ENCODE assay signal across 9 mouse cellular contexts in the genomic region with DNA sequence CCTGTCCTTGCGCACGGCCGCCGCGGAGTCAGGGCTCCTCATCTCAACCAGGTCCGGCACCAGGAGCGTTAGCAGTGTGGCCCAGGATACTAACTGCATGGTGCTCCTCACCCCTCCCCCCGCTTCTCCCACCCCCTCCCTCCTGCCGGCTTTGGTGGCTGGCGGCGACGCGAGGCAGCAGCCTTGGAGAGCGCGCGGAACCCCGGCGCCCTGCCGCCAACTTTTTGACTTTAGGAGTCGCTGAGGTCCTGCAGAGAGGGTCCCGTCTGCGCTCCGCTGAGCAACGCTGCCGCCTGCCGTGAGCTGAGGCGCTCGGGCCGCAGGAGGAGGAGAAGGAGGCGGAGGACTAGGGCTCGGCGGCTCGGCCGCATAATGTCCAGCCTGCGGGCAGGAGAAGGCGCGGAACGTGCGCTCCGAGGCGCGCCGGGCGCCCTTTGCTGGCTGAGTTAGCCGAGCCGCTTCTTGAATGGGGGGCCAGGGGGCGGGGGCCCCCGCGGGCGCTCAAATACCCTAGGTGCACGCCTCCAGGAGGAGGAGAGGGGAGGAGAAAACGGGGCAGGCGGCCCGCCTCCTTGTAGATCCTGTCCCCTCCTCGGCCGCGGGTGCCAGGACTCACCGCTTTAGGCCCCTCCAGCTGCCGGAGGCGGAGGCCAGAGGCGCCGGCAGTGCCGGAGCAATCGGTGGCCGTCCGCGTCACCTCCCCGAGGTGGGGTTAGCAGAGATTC. TPM values are rescaled to one million over a fixed set of nuclear protein-coding genes. Genes with fewer than 3 reads are reported as not detected.
DNase-seq lines count a peak whose midpoint lies in the region; ATAC-seq and TF ChIP-seq lines count a peak whose summit lies in the region.
"Had no signal": no experiment of that assay in that cellular context is flagged by ENCODE, and none has a peak within 500 bp of the region (broad histone marks: within the 10 kb centered on the region; RNA-seq: fewer than 3 reads in every experiment).

A gene (minus strand): TSS at position 436 of the 725 bp plus-strand sequence.

- peaks cover 7% of the 10 kb centered on the region for H3K9me3 ChIP-seq in megakaryocyte, embryonic 14.5 days
- no peaks in the 10 kb centered on the region for H3K9me3 ChIP-seq in embryonic facial prominence, embryonic 15.5 days (replicated peaks)
- H3K9me3 ChIP-seq in heart, embryonic 13.5 days, result peaks cover 7% of the 10 kb centered on the region
- 0 out of 2 replicates have a peak, but pooled peaks cover 7% of the 10 kb centered on the region for H3K9me3 ChIP-seq in kidney, embryonic 16.5 days (ENCODE audit: low read length)
- H3K9me3 ChIP-seq in liver, embryonic 14.5 days (ENCODE audit: control insufficient read depth, low read length), result no peaks in the 10 kb centered on the region
- H3K9me3 ChIP-seq in neural tube, embryonic 14.5 days (ENCODE audit: control insufficient read depth, low read length), result no peaks in the 10 kb centered on the region

- peak within 1 kb of the TSS; percentile 82 for H3K27ac ChIP-seq in embryonic facial prominence, embryonic 15.5 days (replicated peaks)
- peak within 1 kb of the TSS; percentile 96 for H3K27ac ChIP-seq in heart, embryonic 13.5 days (replicated peaks)
- peak within 1 kb of the TSS; percentile 97 for H3K27ac ChIP-seq in kidney, embryonic 16.5 days (ENCODE audit: low read length)
- no peak within 1 kb of the TSS for H3K27ac ChIP-seq in liver, embryonic 14.5 days
- no peak within 1 kb of the TSS for H3K27ac ChIP-seq in neural tube, embryonic 14.5 days (ENCODE audit: low read depth, low read length)

- no peak for DNase-seq in liver, embryonic 14.5 days (ENCODE audit: low read depth in 3 of 3, low spot score in 3 of 3)
- DNase-seq in urinary bladder, postnatal 14 days (ENCODE audit: low spot score), result peak; percentile 86

- H3K36me3 ChIP-seq in megakaryocyte, embryonic 14.5 days (replicated peaks; ENCODE audit: low read length), result no peaks in the 10 kb centered on the region
- H3K36me3 ChIP-seq in embryonic facial prominence, embryonic 15.5 days, result no peaks in the 10 kb centered on the region
- H3K36me3 ChIP-seq in heart, embryonic 13.5 days, result no peaks in the 10 kb centered on the region
- H3K36me3 ChIP-seq in kidney, embryonic 16.5 days (ENCODE audit: insufficient read depth, low read length), result peaks cover 2% of the 10 kb centered on the region; the same call in 1 of the 2 replicates
- H3K36me3 ChIP-seq in liver, embryonic 14.5 days (replicated peaks; ENCODE audit: control insufficient read depth, insufficient read depth, low read depth), result no peaks in the 10 kb centered on the region
- H3K36me3 ChIP-seq in neural tube, embryonic 14.5 days (ENCODE audit: control insufficient read depth, insufficient read depth, low read length), result no peaks in the 10 kb centered on the region

- TF ChIP-seq CTCF in liver, embryonic 14.5 days (IDR thresholded peaks at IDR 0.05; ENCODE audit: low read depth), result no peak

- H3K27me3 ChIP-seq in megakaryocyte, embryonic 14.5 days (replicated peaks), result peaks cover 54% of the 10 kb centered on the region
- peaks cover 18% of the 10 kb centered on the region; the same call in 1 of the 2 replicates for H3K27me3 ChIP-seq in embryonic facial prominence, embryonic 15.5 days
- H3K27me3 ChIP-seq in heart, embryonic 13.5 days (replicated peaks), result no peaks in the 10 kb centered on the region; the same call in 1 of the 2 replicates
- no peaks in the 10 kb centered on the region for H3K27me3 ChIP-seq in kidney, embryonic 16.5 days (ENCODE audit: insufficient read depth, low read length)
- peaks cover 44% of the 10 kb centered on the region for H3K27me3 ChIP-seq in liver, embryonic 14.5 days (ENCODE audit: control insufficient read depth, insufficient read depth, low read length)
- peaks cover 26% of the 10 kb centered on the region for H3K27me3 ChIP-seq in neural tube, embryonic 14.5 days (ENCODE audit: control insufficient read depth, insufficient read depth, low read length)
- H3K27me3 ChIP-seq: CH12.LX had no signal

- peak within 1 kb of the TSS; percentile 50 for H3K9ac ChIP-seq in embryonic facial prominence, embryonic 15.5 days
- peak within 1 kb of the TSS; percentile 91 for H3K9ac ChIP-seq in heart, embryonic 13.5 days
- peak within 1 kb of the TSS; percentile 79 for H3K9ac ChIP-seq in kidney, embryonic 16.5 days (replicated peaks; ENCODE audit: low read length)
- H3K9ac ChIP-seq in liver, embryonic 14.5 days (replicated peaks), result no peak within 1 kb of the TSS
- H3K9ac ChIP-seq in neural tube, embryonic 14.5 days (replicated peaks; ENCODE audit: low read depth, low read length), result peak within 1 kb of the TSS; percentile 29; the same call in 1 of the 2 replicates

- no peak for ATAC-seq in megakaryocyte, adult 5-6 weeks (ENCODE audit: poor library complexity, severe bottlenecking)
- ATAC-seq in embryonic facial prominence, embryonic 15.5 days (ENCODE audit: insufficient number of reproducible peaks, low FRiP score, low TSS enrichment, low read depth), result peak; percentile 87
- ATAC-seq in heart, embryonic 13.5 days (ENCODE audit: extremely low read depth, insufficient number of reproducible peaks, low FRiP score, low TSS enrichment), result peak; percentile 66
- ATAC-seq in kidney, embryonic 16.5 days (ENCODE audit: low FRiP score, low TSS enrichment), result peak; percentile 91
- ATAC-seq in liver, embryonic 14.5 days (ENCODE audit: insufficient read depth), result peak; percentile 39
- ATAC-seq in neural tube, embryonic 14.5 days (ENCODE audit: low read depth), result peak; percentile 74

- peaks cover 16% of the 10 kb centered on the region; the same call in 1 of the 2 replicates for H3K4me1 ChIP-seq in megakaryocyte, embryonic 14.5 days
- peaks cover 32% of the 10 kb centered on the region for H3K4me1 ChIP-seq in embryonic facial prominence, embryonic 15.5 days
- peaks cover 23% of the 10 kb centered on the region for H3K4me1 ChIP-seq in heart, embryonic 13.5 days
- H3K4me1 ChIP-seq in kidney, embryonic 16.5 days (ENCODE audit: insufficient read depth, low read length), result peaks cover 25% of the 10 kb centered on the region
- no peaks in the 10 kb centered on the region for H3K4me1 ChIP-seq in liver, embryonic 14.5 days (replicated peaks; ENCODE audit: control insufficient read depth in 2 of 2, insufficient read depth in 2 of 2, low read length in 1 of 2)
- H3K4me1 ChIP-seq in neural tube, embryonic 14.5 days (ENCODE audit: control insufficient read depth, insufficient read depth, low read length), result peaks cover 24% of the 10 kb centered on the region

- WGBS in embryonic facial prominence, embryonic 15.5 days, result under 1% methylated on average over 67 of the region's 68 CpGs
- WGBS in heart, embryonic 13.5 days, result under 1% methylated on average over 58 of the region's 68 CpGs
- under 1% methylated on average over 39 of the region's 68 CpGs for WGBS in kidney, embryonic 16.5 days
- 0% methylated on average over 51 of the region's 68 CpGs for WGBS in liver, embryonic 14.5 days (ENCODE audit: insufficient replicate concordance)
- under 1% methylated on average over 60 of the region's 68 CpGs for WGBS in neural tube, embryonic 14.5 days

- TF ChIP-seq EP300 in liver, embryonic 14.5 days (IDR thresholded peaks at IDR 0.05; ENCODE audit: low read depth), result no peak

- H3K4me2 ChIP-seq in embryonic facial prominence, embryonic 15.5 days (replicated peaks), result peak within 1 kb of the TSS; percentile 90
- H3K4me2 ChIP-seq in heart, embryonic 13.5 days, result peak within 1 kb of the TSS; percentile 84
- peak within 1 kb of the TSS; percentile 80 for H3K4me2 ChIP-seq in kidney, embryonic 16.5 days (replicated peaks; ENCODE audit: low read depth, low read length)
- H3K4me2 ChIP-seq in liver, embryonic 14.5 days (ENCODE audit: low read depth), result peak within 1 kb of the TSS; percentile 47
- H3K4me2 ChIP-seq in neural tube, embryonic 14.5 days (ENCODE audit: low read depth, low read length), result peak within 1 kb of the TSS; percentile 95

- peak within 1 kb of the TSS; percentile 65 for H3K4me3 ChIP-seq in megakaryocyte, embryonic 14.5 days (replicated peaks)
- peak within 1 kb of the TSS; percentile 62 for H3K4me3 ChIP-seq in embryonic facial prominence, embryonic 15.5 days (replicated peaks)
- peak within 1 kb of the TSS; percentile 76 for H3K4me3 ChIP-seq in heart, embryonic 13.5 days
- peak within 1 kb of the TSS; percentile 66 for H3K4me3 ChIP-seq in kidney, embryonic 16.5 days (ENCODE audit: low read length)
- H3K4me3 ChIP-seq in liver, embryonic 14.5 days (ENCODE audit: insufficient read depth in 1 of 2, low read depth in 2 of 2, low read length in 2 of 2), result peak within 1 kb of the TSS; percentile 38 to 59
- peak within 1 kb of the TSS; percentile 49 for H3K4me3 ChIP-seq in neural tube, embryonic 14.5 days (ENCODE audit: low read depth, low read length)

RNA-seq across cellular contexts. Expression of the gene that starts here (rescaled TPM):
- 0.66 TPM in 1 of 2 replicates, not detected in the other for polyA plus RNA-seq in megakaryocyte, embryonic 14.5 days (2012; ENCODE audit: insufficient read depth, low replicate concordance)
- not detected in 2 replicates for total RNA-seq in megakaryocyte, adult 5-6 weeks (2015)
- total RNA-seq in megakaryocyte, adult 5-6 weeks (2017), result 0.16 and 0.44 TPM in 2 replicates
- polyA plus RNA-seq in embryonic facial prominence, embryonic 15.5 days (2015; fragmentation: Nextera tagmentation; extraction: Ambion mirVana), result 6.1 and 6.7 TPM in 2 replicates
- 5.1 and 5.3 TPM in 2 replicates for polyA plus RNA-seq in heart, embryonic 13.5 days (2015; fragmentation: Nextera tagmentation; extraction: Ambion mirVana)
- 12.0 and 13.9 TPM in 2 replicates for polyA plus RNA-seq in kidney, embryonic 16.5 days (2015; fragmentation: Nextera tagmentation; extraction: Ambion mirVana)
- 0.81 and 1.2 TPM in 2 replicates for polyA plus RNA-seq in liver, embryonic 14.5 days (2012; rRNA removed)
- 0.50 and 0.54 TPM in 2 replicates for polyA plus RNA-seq in liver, embryonic 14.5 days (2014; fragmentation: Nextera tagmentation; extraction: Ambion mirVana)
- 1.5 and 2.4 TPM in 2 replicates for polyA plus RNA-seq in neural tube, embryonic 14.5 days (2014; fragmentation: Nextera tagmentation; extraction: Ambion mirVana)
- total RNA-seq: CH12.LX had no signal

Comparison
In these comparisons a context has a peak if more than half of its experiments do, and no peak if none do; other contexts are left out.
1. H3K27ac ChIP-seq: peak in embryonic facial prominence, embryonic 15.5 days (single experiment), heart, embryonic 13.5 days (single experiment) and kidney, embryonic 16.5 days (single experiment); none in liver, embryonic 14.5 days (single experiment) and neural tube, embryonic 14.5 days (single experiment).
2. Peak in every context shown above with its lines, with median percentiles within 50 percentile points of each other: H3K4me3 ChIP-seq and H3K4me2 ChIP-seq.